Mouse (Mus musculus): Measurements from ENCODE around the gene Tnnt1.
"Not testable (repeated sequence)": the region's sequence is repeated elsewhere in the genome, so short reads cannot be mapped to it uniquely, and the experiment has no call there.

DNA sequence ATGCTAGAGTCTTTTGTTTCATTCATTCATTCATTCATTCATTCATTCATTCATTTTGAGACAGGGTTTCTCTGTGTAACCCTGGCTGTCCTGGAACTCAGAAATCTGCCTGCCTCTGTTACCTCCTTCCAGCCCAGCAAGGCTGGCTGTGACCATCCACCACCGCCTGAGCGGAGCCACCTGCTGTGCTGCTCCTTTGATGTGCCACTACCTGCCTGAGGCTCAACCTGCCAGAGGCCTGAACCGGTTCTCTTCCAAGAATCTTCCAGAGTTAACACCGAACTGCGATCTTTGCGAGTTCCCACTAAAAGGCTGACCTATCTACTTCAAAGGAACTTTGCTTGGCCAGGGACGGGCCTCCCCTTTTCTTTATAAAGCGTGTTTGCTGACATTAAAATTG lies 14.0 kb upstream of the Tnnt1 start:
- not testable (repeated sequence) for TF ChIP-seq CTCF (conservative IDR thresholded peaks at IDR 0.05; ENCODE audit: low read length); NANOG (IDR thresholded peaks at IDR 0.05; ENCODE audit: borderline replicate concordance, low read length)

Data from E14TG2a.4 (cell line).